Mouse (Mus musculus): Measurements from ENCODE around the gene Pepd. TPM values are rescaled to one million over a fixed set of nuclear protein-coding genes. Genes with fewer than 3 reads are reported as not detected.

Gene Pepd
- total RNA-seq, 2 experiments from 2014 or later = 28.9 to 30.1 TPM

DNA sequence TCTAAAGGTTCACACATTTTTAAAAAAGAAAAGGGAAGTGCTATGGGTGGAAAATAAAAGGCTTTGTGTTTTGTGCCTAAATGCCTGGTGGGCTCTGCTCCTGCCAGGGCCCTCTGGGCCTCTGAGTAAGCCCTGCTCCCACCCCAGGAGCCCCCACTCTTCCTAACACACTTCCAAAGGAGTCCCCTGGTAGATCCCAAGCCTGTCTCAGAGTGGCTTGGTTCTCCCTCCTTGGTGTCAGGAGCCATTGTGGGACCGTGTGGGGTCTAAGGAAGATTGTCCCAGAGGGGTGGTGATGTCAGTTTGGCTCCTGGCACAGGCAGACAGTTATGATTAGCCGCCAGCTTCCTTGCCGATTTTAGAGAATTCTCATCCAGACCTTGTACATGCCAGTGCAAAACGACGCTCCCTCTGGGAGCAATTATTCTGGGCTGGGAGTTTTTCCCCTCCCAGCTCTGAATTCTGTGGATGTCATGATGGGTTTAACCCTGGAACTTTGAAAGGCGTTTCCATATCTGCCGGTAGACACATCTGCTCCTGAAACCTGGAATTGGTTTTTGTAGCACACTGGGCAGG is 74.5 kb downstream of the Pepd start:
- intact Hi-C loops (cut with DNase I) = no loop called here
- no peak overlapping the region for H3K4me3 ChIP-seq
- no peak for DNase-seq (ENCODE audit: extremely low spot score in 1 of 2, low spot score in 2 of 2)
- TF ChIP-seq CTCF (IDR thresholded peaks at IDR 0.05) = no peak
- H3K27ac ChIP-seq = no peak overlapping the region

DNA sequence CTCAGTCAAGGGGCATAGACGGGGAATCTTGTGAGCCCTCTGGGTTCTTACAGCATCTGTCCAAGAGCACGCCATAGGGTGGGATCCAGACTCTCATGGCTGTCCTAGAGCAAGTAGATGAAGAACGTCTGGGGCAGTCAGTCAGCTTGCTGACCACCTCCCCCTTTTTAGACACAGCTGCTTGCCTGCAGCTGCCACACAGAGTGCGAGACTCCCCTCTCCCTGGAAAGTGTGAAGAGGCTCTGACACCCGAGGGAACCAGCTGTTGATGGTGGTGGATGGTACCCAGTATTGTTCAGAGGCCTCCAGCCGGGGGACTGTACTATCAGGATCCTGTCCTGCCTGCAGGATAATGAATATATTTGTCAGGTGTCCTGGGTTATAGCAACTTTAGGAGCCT is 75.1 kb downstream of the Pepd start:
- no peak for TF ChIP-seq CTCF (IDR thresholded peaks at IDR 0.05)
- intact Hi-C loops (cut with DNase I) = no loop called here
- no peak for DNase-seq (ENCODE audit: extremely low spot score in 1 of 2, low spot score in 2 of 2)
- H3K27ac ChIP-seq = no peak overlapping the region
- no peak overlapping the region for H3K4me3 ChIP-seq

- TF ChIP-seq CTCF (IDR thresholded peaks at IDR 0.05) = no peak
- H3K27ac ChIP-seq = no peak overlapping the region; the same call in 1 of the 2 replicates
- DNase-seq (ENCODE audit: extremely low spot score in 1 of 2, low spot score in 2 of 2) = no peak
- H3K4me3 ChIP-seq = no peak overlapping the region
- intact Hi-C loops (cut with DNase I) = no loop called here
Observed at GRCm38 (mm10) chr7:34988488-34988887, 76.3 kb downstream of the Pepd start.

GRCm38 (mm10) chr7:34991731-34992246 is 79.6 kb downstream of the Pepd start:
- intact Hi-C loops (cut with DNase I) = no loop called here

GRCm38 (mm10) chr7:34992766-34993165 is 80.6 kb downstream of the Pepd start:
- no peak overlapping the region for H3K27ac ChIP-seq
- intact Hi-C loops (cut with DNase I) = no loop called here
- TF ChIP-seq CTCF (IDR thresholded peaks at IDR 0.05) = no peak

More at GRCm38 (mm10) chr7:34991731-34992246, 79.6 kb downstream of the Pepd start:
- DNase-seq (ENCODE audit: extremely low spot score in 1 of 2, low spot score in 2 of 2) = no peak
- no peak overlapping the region for H3K4me3 ChIP-seq
- no peak for TF ChIP-seq CTCF (IDR thresholded peaks at IDR 0.05)
- no peak overlapping the region for H3K27ac ChIP-seq

GRCm38 (mm10) chr7:34995872-34996662 is 83.9 kb downstream of the Pepd start:
- no peak overlapping the region for H3K27ac ChIP-seq
- intact Hi-C loops (cut with DNase I) = no loop called here
- H3K4me3 ChIP-seq = no peak overlapping the region
- no peak for TF ChIP-seq CTCF (IDR thresholded peaks at IDR 0.05)
- DNase-seq (ENCODE audit: extremely low spot score in 1 of 2, low spot score in 2 of 2) = no peak

More at GRCm38 (mm10) chr7:34992766-34993165, 80.6 kb downstream of the Pepd start:
- no peak overlapping the region for H3K4me3 ChIP-seq
- no peak for DNase-seq (ENCODE audit: extremely low spot score in 1 of 2, low spot score in 2 of 2)

DNA sequence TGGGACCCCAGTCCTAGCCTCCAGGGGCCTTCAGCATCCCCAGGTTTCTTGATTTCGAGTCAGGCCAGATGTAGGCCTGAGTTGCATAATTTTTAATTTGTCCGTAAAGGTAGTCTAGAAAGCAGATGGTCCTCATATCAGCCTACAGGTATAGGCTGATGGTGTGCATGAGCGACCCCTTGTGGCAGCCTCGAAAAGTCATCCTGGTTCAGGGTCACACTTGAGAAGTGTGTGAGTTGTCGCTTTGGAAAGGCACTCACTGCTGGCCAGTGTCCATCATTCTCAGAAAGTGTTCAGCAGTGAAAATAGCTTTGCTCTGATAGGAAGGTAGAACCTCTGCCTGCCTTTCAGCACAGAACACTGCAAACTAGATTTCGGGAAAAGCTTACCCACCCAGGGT is 88.7 kb downstream of the Pepd start:
- Histone ChIP-seq H3K4me3 (no peak overlapping the region), H3K27ac (no peak overlapping the region)
- intact Hi-C loops (cut with DNase I) = loop anchor here (2.0 to 5.0 kb wide), 2 partner anchors 84 to 324 kb away; no protein-coding TSS in a partner anchor
- peak; percentile 28 to 61 for DNase-seq (ENCODE audit: extremely low spot score in 1 of 2, low spot score in 2 of 2)
- TF ChIP-seq CTCF (IDR thresholded peaks at IDR 0.05) = peak; percentile 77

GRCm38 (mm10) chr7:35003171-35003737 is 91.1 kb downstream of the Pepd start:
- intact Hi-C loops (cut with DNase I) = loop anchor here (5.0 kb wide), 1 partner anchor 86 kb away; no protein-coding TSS in a partner anchor
- Histone ChIP-seq H3K27ac (no peak overlapping the region), H3K4me3 (no peak overlapping the region)
- TF ChIP-seq CTCF (IDR thresholded peaks at IDR 0.05) = no peak
- no peak for DNase-seq (ENCODE audit: extremely low spot score in 1 of 2, low spot score in 2 of 2)

- DNase-seq (ENCODE audit: extremely low spot score in 1 of 2, low spot score in 2 of 2) = no peak
- Histone ChIP-seq H3K4me3 (no peak overlapping the region), H3K27ac (no peak overlapping the region)
- TF ChIP-seq CTCF (IDR thresholded peaks at IDR 0.05) = no peak
- intact Hi-C loops (cut with DNase I) = no loop called here
Observed at GRCm38 (mm10) chr7:35006661-35007060, 94.5 kb downstream of the Pepd start.

DNA sequence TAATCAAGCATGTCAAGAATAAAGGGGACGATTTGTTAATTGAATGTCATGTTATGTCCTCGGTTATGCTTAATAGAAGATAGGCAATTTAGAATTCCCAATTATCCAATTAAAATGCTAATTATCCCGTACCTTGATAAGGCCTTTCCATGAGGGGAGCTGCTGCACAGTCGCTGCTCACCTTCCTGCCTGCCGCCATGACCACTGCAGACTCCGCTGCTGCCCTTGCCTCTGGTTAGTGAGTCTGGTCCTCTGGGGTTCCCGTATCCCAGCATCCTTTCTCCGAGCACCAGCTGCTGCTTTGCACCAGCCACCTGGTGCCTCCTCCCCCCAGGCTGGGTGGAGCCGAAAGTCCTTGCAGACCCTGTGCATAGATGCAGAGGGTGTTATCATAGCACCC is 101.0 kb downstream of the Pepd start:
- Histone ChIP-seq H3K4me3 (no peak overlapping the region), H3K27ac (no peak overlapping the region)
- no peak for DNase-seq (ENCODE audit: extremely low spot score in 1 of 2, low spot score in 2 of 2)
- intact Hi-C loops (cut with DNase I) = no loop called here
- TF ChIP-seq CTCF (IDR thresholded peaks at IDR 0.05) = no peak

- no peak for TF ChIP-seq CTCF (IDR thresholded peaks at IDR 0.05)
- Histone ChIP-seq H3K4me3 (no peak overlapping the region), H3K27ac (no peak overlapping the region)
- intact Hi-C loops (cut with DNase I) = no loop called here
- no peak for DNase-seq (ENCODE audit: extremely low spot score in 1 of 2, low spot score in 2 of 2)
Observed at GRCm38 (mm10) chr7:35015252-35015651, 103.1 kb downstream of the Pepd start.

GRCm38 (mm10) chr7:35021365-35021764 is 109.2 kb downstream of the Pepd start:
- intact Hi-C loops (cut with DNase I) = loop anchor here (10.0 kb wide), 1 partner anchor 617 kb away; no protein-coding TSS in a partner anchor
- TF ChIP-seq CTCF (IDR thresholded peaks at IDR 0.05) = no peak
- H3K4me3 ChIP-seq = no peak overlapping the region
- H3K27ac ChIP-seq = no peak overlapping the region
- peak in 1 of 2 experiments; percentile 28 for DNase-seq (ENCODE audit: extremely low spot score in 1 of 2, low spot score in 2 of 2)
